Mouse (Mus musculus) activated CD4-positive, CD25-positive, alpha-beta regulatory T cell, adult 9 weeks (primary cell): ENCODE measurements around the gene Tbc1d30. TPM values are rescaled to one million over a fixed set of nuclear protein-coding genes. Genes with fewer than 3 reads are reported as not detected.

Source experiments
- polyA plus RNA-seq: library from polyadenylated mRNA; unstranded; fragments of 100-300 nt; shearing (Covaris generic); gene quantifications from one replicate; pipeline ENCODE4 v1.2.1, GENCODE M21; 2017

Gene Tbc1d30
- polyA plus RNA-seq: 6.4 TPM

GRCm38 (mm10) chr10:121351066-121351581 is at the start of gene Tbc1d30:
Tbc1d30 (minus strand) TSS chr10:121351278.

GRCm38 (mm10) chr10:121364801-121365564 is 13.9 kb upstream of the Tbc1d30 start, which contains the start of gene Gns:
Gns (plus strand) TSS chr10:121365090.

Other genes with a start within 250 kb of the Tbc1d30 start
- 6.2 TPM for gene Gns, start 13.8 kb upstream of the Tbc1d30 start, polyA plus RNA-seq
- 2.2 TPM for gene Rassf3, start 125.1 kb upstream of the Tbc1d30 start, polyA plus RNA-seq
- 107 TPM for gene Tbk1, start 235.5 kb upstream of the Tbc1d30 start, polyA plus RNA-seq